Comparison of ENCODE assay signal across 8 mouse cellular contexts in the genomic region with DNA sequence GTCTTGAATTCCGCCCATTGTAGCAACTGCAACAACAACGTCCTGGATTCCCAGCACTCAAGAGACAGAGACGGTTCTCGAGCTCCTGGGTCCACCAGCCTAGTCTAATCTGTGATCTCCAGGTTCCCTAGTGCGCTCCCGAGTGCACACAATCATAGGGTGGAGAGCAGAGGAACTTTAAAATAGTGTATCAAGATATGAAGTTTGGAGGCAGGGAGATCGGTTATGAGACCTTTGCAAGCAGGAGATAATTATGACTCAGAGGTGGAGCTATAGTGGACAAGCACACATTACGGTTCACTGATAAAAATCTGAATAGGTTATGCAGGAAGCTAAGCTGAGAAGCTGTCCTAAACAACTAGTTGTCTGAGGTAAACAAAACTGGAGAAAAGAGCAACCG. TPM values are rescaled to one million over a fixed set of nuclear protein-coding genes. Genes with fewer than 3 reads are reported as not detected.
DNase-seq lines count a peak whose midpoint lies in the region; ATAC-seq and TF ChIP-seq lines count a peak whose summit lies in the region.
"Had no signal": no experiment of that assay in that cellular context is flagged by ENCODE, and none has a peak within 500 bp of the region (broad histone marks: within the 10 kb centered on the region; RNA-seq: fewer than 3 reads in every experiment).

No protein-coding gene starts in this region.

- H3K27me3 ChIP-seq in limb, embryonic 13.5 days, result no peaks in the 10 kb centered on the region
- H3K27me3 ChIP-seq in small intestine, adult 2 months (ENCODE audit: control insufficient read depth, insufficient read depth, low read length), result no peaks in the 10 kb centered on the region

- TF ChIP-seq CTCF in embryonic fibroblast, embryonic 13.5 days (IDR thresholded peaks at IDR 0.05; ENCODE audit: borderline replicate concordance, insufficient read depth, low read length), result no peak
- TF ChIP-seq CTCF in small intestine, adult 2 months (IDR thresholded peaks at IDR 0.05; ENCODE audit: extremely low read depth, insufficient read length, insufficient replicate concordance, low read depth, low read length), result no peak

- H3K4me3 ChIP-seq in embryonic fibroblast, embryonic 13.5 days (ENCODE audit: insufficient read depth, low read length), result peak overlapping the region; percentile 77
- H3K4me3 ChIP-seq in limb, embryonic 13.5 days, result peak overlapping the region; percentile 96
- H3K4me3 ChIP-seq in small intestine, adult 2 months (ENCODE audit: low read depth, low read length), result peak overlapping the region; percentile 70

- peak; percentile 17 to 24 for DNase-seq in spleen, postnatal 10 days (ENCODE audit: low spot score in 2 of 2)
- no peak for DNase-seq in spleen, postnatal 4 days (ENCODE audit: low spot score in 2 of 2)
- no peak for DNase-seq in kidney, adult 11 months
- no peak for DNase-seq in urinary bladder, postnatal 10 days (ENCODE audit: low spot score)

- H3K4me2 ChIP-seq in limb, embryonic 13.5 days (replicated peaks), result peak overlapping the region; percentile 85

- peaks cover 3% of the 10 kb centered on the region for H3K36me3 ChIP-seq in limb, embryonic 13.5 days
- H3K36me3 ChIP-seq in small intestine, adult 2 months (ENCODE audit: control insufficient read depth, insufficient read depth, low read length), result 0 out of 2 replicates have a peak, but pooled peaks cover 1% of the 10 kb centered on the region

- H3K27ac ChIP-seq in embryonic fibroblast, embryonic 13.5 days (ENCODE audit: insufficient read depth, low read length), result no peak overlapping the region
- H3K27ac ChIP-seq in limb, embryonic 13.5 days, result 0 out of 2 replicates have a peak overlapping the region, but pooled peaks have one; percentile 52
- H3K27ac ChIP-seq in small intestine, adult 2 months (ENCODE audit: insufficient read depth, low read depth, low read length), result peak overlapping the region; percentile 92

- H3K9ac ChIP-seq in limb, embryonic 13.5 days, result peak overlapping the region; percentile 72

- H3K9me3 ChIP-seq in limb, embryonic 13.5 days, result no peaks in the 10 kb centered on the region

- peaks cover 1% of the 10 kb centered on the region; the same call in 1 of the 2 replicates for H3K4me1 ChIP-seq in embryonic fibroblast, embryonic 13.5 days (ENCODE audit: control insufficient read depth, insufficient read depth, low read length)
- H3K4me1 ChIP-seq in limb, embryonic 13.5 days, result peaks cover 13% of the 10 kb centered on the region
- H3K4me1 ChIP-seq in small intestine, adult 2 months (ENCODE audit: control insufficient read depth, insufficient read depth, insufficient read length, low read length), result no peaks in the 10 kb centered on the region

- no peak for ATAC-seq in limb, embryonic 13.5 days (ENCODE audit: low FRiP score, low read depth)

- 11% methylated on average over 9 of the region's 9 CpGs for WGBS in limb, embryonic 13.5 days
- 5% methylated on average over 9 of the region's 9 CpGs for WGBS in small intestine, adult 2 months

- TF ChIP-seq POLR2A in embryonic fibroblast, embryonic 13.5 days (IDR thresholded peaks at IDR 0.05; ENCODE audit: low read depth, low read length), result no peak
- no peak for TF ChIP-seq POLR2A in small intestine, adult 2 months (IDR thresholded peaks at IDR 0.05; ENCODE audit: low read depth, low read length)

RNA-seq across cellular contexts. Expression of gene Tbccd1, which starts 0.7 kb away (rescaled TPM):
- polyA plus RNA-seq in embryonic fibroblast, embryonic 13.5 days (2011; ENCODE audit: insufficient read length, low read depth, missing spikeins), result 14.8 and 15.9 TPM in 2 replicates
- 32.0 and 34.4 TPM in 2 replicates for polyA plus RNA-seq in limb, embryonic 13.5 days (2015; fragmentation: Nextera tagmentation; extraction: Ambion mirVana)
- 2.7 and 5.1 TPM in 2 replicates for polyA plus RNA-seq in small intestine, adult 2 months (2012; rRNA removed)

RNA-seq across cellular contexts. Expression of gene Dnajb11, which starts 0.9 kb away (rescaled TPM):
- polyA plus RNA-seq in embryonic fibroblast, embryonic 13.5 days (2011; ENCODE audit: insufficient read length, low read depth, missing spikeins), result 100 and 101 TPM in 2 replicates
- 106 and 110 TPM in 2 replicates for polyA plus RNA-seq in limb, embryonic 13.5 days (2015; fragmentation: Nextera tagmentation; extraction: Ambion mirVana)
- polyA plus RNA-seq in small intestine, adult 2 months (2012; rRNA removed), result 12.1 and 19.6 TPM in 2 replicates

RNA-seq across cellular contexts. Expression of gene Ahsg, which starts 34.3 kb away (rescaled TPM):
- not detected in 2 replicates for polyA plus RNA-seq in embryonic fibroblast, embryonic 13.5 days (2011; ENCODE audit: insufficient read length, low read depth, missing spikeins)
- polyA plus RNA-seq in limb, embryonic 13.5 days (2015; fragmentation: Nextera tagmentation; extraction: Ambion mirVana), result 1.4 TPM in 1 of 2 replicates, not detected in the other
- 0.11 TPM in 1 of 2 replicates, not detected in the other for polyA plus RNA-seq in small intestine, adult 2 months (2012; rRNA removed)

RNA-seq across cellular contexts. Expression of gene Crygs, which starts 45.4 kb away (rescaled TPM):
- not detected in 2 replicates for polyA plus RNA-seq in embryonic fibroblast, embryonic 13.5 days (2011; ENCODE audit: insufficient read length, low read depth, missing spikeins)
- polyA plus RNA-seq in limb, embryonic 13.5 days (2015; fragmentation: Nextera tagmentation; extraction: Ambion mirVana), result not detected in 2 replicates
- not detected in 2 replicates for polyA plus RNA-seq in small intestine, adult 2 months (2012; rRNA removed)
- polyA plus RNA-seq: large intestine, adult 2 months had no signal

Comparison
In these comparisons a context has a peak if more than half of its experiments do, and no peak if none do; other contexts are left out.
1. DNase-seq: peak in spleen, postnatal 10 days (2 of 2); none in spleen, postnatal 4 days (0 of 2), kidney, adult 11 months (single experiment) and urinary bladder, postnatal 10 days (single experiment).
2. Peak in every context shown above with its lines, with median percentiles within 50 percentile points of each other: H3K4me3 ChIP-seq.